Mouse (Mus musculus): ENCODE measurements around the gene Colgalt1.

Colgalt1 gene

GRCm38 (mm10) chr8:71610822-71611651, at the start of gene Colgalt1:
Gene Colgalt1, plus strand, starts transcription at chr8:71610998.
- peak; percentile 90 to 93 for DNase-seq (ENCODE audit: low spot score in 2 of 2)

GRCm38 (mm10) chr8:71561401-71561800, 49.4 kb upstream of the Colgalt1 start:
- DNase-seq (ENCODE audit: low spot score in 2 of 2), result peak; percentile 48 to 54

GRCm38 (mm10) chr8:71562751-71563150, 48.0 kb upstream of the Colgalt1 start:
- peak; percentile 53 to 59 for DNase-seq (ENCODE audit: low spot score in 2 of 2)

GRCm38 (mm10) chr8:71563992-71564391, 46.8 kb upstream of the Colgalt1 start:
- DNase-seq (ENCODE audit: low spot score in 2 of 2), result no peak

- no peak for DNase-seq (ENCODE audit: low spot score in 2 of 2)
Measured at GRCm38 (mm10) chr8:71566501-71566900, 44.3 kb upstream of the Colgalt1 start, which contains the start of gene Nxnl1. Gene Nxnl1, minus strand, starts transcription at chr8:71566601.

GRCm38 (mm10) chr8:71567587-71567986, 43.2 kb upstream of the Colgalt1 start:
- DNase-seq (ENCODE audit: low spot score in 2 of 2), result no peak

GRCm38 (mm10) chr8:71568387-71568937, 42.3 kb upstream of the Colgalt1 start, which contains the start of gene Slc27a1:
Gene Slc27a1, plus strand, starts transcription at chr8:71568882.
- DNase-seq (ENCODE audit: low spot score in 2 of 2), result no peak

GRCm38 (mm10) chr8:71568941-71569340, 41.9 kb upstream of the Colgalt1 start:
- no peak for DNase-seq (ENCODE audit: low spot score in 2 of 2)

- peak; percentile 74 to 80 for DNase-seq (ENCODE audit: low spot score in 2 of 2)
Measured at GRCm38 (mm10) chr8:71569366-71570290, 41.2 kb upstream of the Colgalt1 start.

GRCm38 (mm10) chr8:71570291-71570954, 40.4 kb upstream of the Colgalt1 start:
- DNase-seq (ENCODE audit: low spot score in 2 of 2), result peak; percentile 93 to 96

- DNase-seq (ENCODE audit: low spot score in 2 of 2), result no peak
Measured at GRCm38 (mm10) chr8:71572077-71572476, 38.7 kb upstream of the Colgalt1 start.

- peak; percentile 64 to 66 for DNase-seq (ENCODE audit: low spot score in 2 of 2)
Measured at GRCm38 (mm10) chr8:71572847-71573633, 37.8 kb upstream of the Colgalt1 start.

- no peak for DNase-seq (ENCODE audit: low spot score in 2 of 2)
Measured at GRCm38 (mm10) chr8:71574426-71574825, 36.4 kb upstream of the Colgalt1 start.

GRCm38 (mm10) chr8:71575020-71575419, 35.8 kb upstream of the Colgalt1 start:
- no peak for DNase-seq (ENCODE audit: low spot score in 2 of 2)

GRCm38 (mm10) chr8:71577856-71578387, 32.9 kb upstream of the Colgalt1 start:
- no peak for DNase-seq (ENCODE audit: low spot score in 2 of 2)

GRCm38 (mm10) chr8:71579009-71579408, 31.8 kb upstream of the Colgalt1 start:
- no peak for DNase-seq (ENCODE audit: low spot score in 2 of 2)

GRCm38 (mm10) chr8:71579476-71579875, 31.3 kb upstream of the Colgalt1 start:
- DNase-seq (ENCODE audit: low spot score in 2 of 2), result no peak

- no peak for DNase-seq (ENCODE audit: low spot score in 2 of 2)
Measured at GRCm38 (mm10) chr8:71580201-71580600, 30.6 kb upstream of the Colgalt1 start.

- no peak for DNase-seq (ENCODE audit: low spot score in 2 of 2)
Measured at GRCm38 (mm10) chr8:71586891-71587290, 23.9 kb upstream of the Colgalt1 start.

- no peak for DNase-seq (ENCODE audit: low spot score in 2 of 2)
Measured at GRCm38 (mm10) chr8:71588762-71589161, 22.0 kb upstream of the Colgalt1 start.

Measured in frontal cortex, postnatal 25 days (tissue).